Mouse (Mus musculus) liver, adult 2 months (tissue): ENCODE data around the gene Cd244a. TPM values are rescaled to one million over a fixed set of nuclear protein-coding genes. Genes with fewer than 3 reads are reported as not detected.
A peak's percentile ranks its signal among the peaks of the same experiment; 100 is the strongest.

Experiments
- DNase-seq: peaks from one replicate; pipeline ENCODE4 v3.0.0-alpha.2; 2011; ENCODE audit warnings: low read depth, low spot score; ENCODE audit errors: extremely low read depth
- H3K27ac ChIP-seq: fragments of 200-500 bp; replicated peaks from 2 replicates; pipeline ENCODE4 v1.5.1; 2012; ENCODE audit warnings: low read depth, mild to moderate bottlenecking, control low read depth, inconsistent platforms, low read length; ENCODE audit not compliant: insufficient read depth
- H3K27me3 ChIP-seq: fragments of 200-500 bp; 2 replicates; pipeline ENCODE4 v1.6.1; 2012; ENCODE audit warnings: mild to moderate bottlenecking, moderate library complexity, low read length, inconsistent platforms; ENCODE audit not compliant: control insufficient read depth, insufficient read depth
- H3K36me3 ChIP-seq: fragments of 200-500 bp; 2 replicates; pipeline ENCODE4 v1.6.1; 2012; ENCODE audit warnings: low read length, inconsistent platforms; ENCODE audit not compliant: control insufficient read depth, insufficient read depth
- H3K4me1 ChIP-seq: fragments of 200-500 bp; 2 replicates; pipeline ENCODE4 v1.6.1; 2011; ENCODE audit warnings: low read length; ENCODE audit not compliant: control insufficient read depth, insufficient read depth
- H3K4me3 ChIP-seq: fragments of 200-500 bp; 2 replicates; pipeline ENCODE4 v1.5.1; 2011; ENCODE audit warnings: low read depth, mild to moderate bottlenecking, control low read depth, low read length, moderate library complexity; ENCODE audit not compliant: insufficient read depth
- H3K79me2 ChIP-seq: fragments of 200-500 bp; 2 replicates; pipeline ENCODE4 v1.6.1; 2012; ENCODE audit warnings: inconsistent platforms, mild to moderate bottlenecking, low read length, moderate library complexity; ENCODE audit not compliant: control insufficient read depth, insufficient read depth
- H3K9ac ChIP-seq: fragments of 200-500 bp; 2 replicates; pipeline ENCODE4 v1.6.1; 2012; ENCODE audit warnings: low read depth, mild to moderate bottlenecking, control low read depth, inconsistent platforms, low read length
- CTCF ChIP-seq: fragments of 200-500 bp; IDR thresholded peaks from 2 replicates; pipeline ENCODE4 v1.5.1; 2011; ENCODE audit warnings: low read depth, low read length, control low read depth
- POLR2A ChIP-seq: fragments of 200-500 bp; IDR thresholded peaks from 2 replicates; pipeline ENCODE4 v1.6.1; 2011; ENCODE audit warnings: low read length, control low read depth; ENCODE audit not compliant: insufficient read depth; ENCODE audit errors: extremely low read depth
- WGBS: fragments of 180-500 bp; shearing (Covaris S2); methylation state at CpG from one replicate; pipeline ENCODE4 v1.1.7; 2018; 5-methylcytosine and 5-hydroxymethylcytosine counted together
- polyA plus RNA-seq: library from polyadenylated mRNA; depleted of rRNA; stranded (reverse); fragments of >200 nt; gene quantifications from 2 replicates; pipeline ENCODE4 v1.2.3, GENCODE M21; 2012
- total RNA-seq: library from RNA; depleted of rRNA; stranded (reverse); fragments of >200 nt; gene quantifications from 2 replicates; pipeline ENCODE4 v1.2.3, GENCODE M21; 2014

Gene Cd244a
- total and polyA plus RNA-seq, 2 experiments = 0.17 to 0.46 TPM

DNA sequence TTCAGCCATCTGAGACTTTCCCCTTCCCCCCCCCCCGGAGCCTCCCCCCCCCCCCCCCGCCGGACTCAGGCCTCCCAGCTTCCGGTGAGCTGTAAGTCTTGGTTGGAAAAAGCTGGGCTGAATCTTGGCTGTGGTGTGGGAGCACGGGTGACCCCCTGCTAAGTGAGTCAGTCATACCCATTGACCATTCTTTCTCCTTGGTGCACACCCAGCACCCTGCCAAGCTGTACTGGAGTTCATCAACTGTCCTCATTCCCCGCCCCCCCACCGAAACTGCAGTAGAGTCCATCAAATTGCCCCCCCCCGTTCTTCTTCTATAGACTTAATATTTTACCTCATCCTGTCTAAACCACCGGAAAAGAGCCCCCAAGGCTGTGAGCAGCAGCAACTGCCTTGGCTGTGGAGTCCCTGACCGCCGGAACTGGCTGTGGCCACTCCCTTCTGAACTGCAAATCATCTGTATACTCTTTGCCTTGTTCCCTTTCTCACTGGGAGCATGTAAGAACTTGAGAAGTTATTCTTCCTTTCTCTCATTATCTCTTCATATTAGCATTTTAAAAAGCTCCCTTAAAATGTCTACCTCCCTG, 2.7 kb downstream of the Cd244a start:
- no peak overlapping the region for H3K27ac ChIP-seq
- H3K27me3 ChIP-seq = no peaks in the 10 kb centered on the region
- H3K36me3 ChIP-seq = no peaks in the 10 kb centered on the region
- no peaks in the 10 kb centered on the region for H3K79me2 ChIP-seq
- DNase-seq = no peak
- TF ChIP-seq CTCF (no peak), POLR2A (no peak)
- no peak overlapping the region for H3K4me3 ChIP-seq
- H3K9ac ChIP-seq = no peak overlapping the region
- 78% methylated on average over 7 of the region's 11 CpGs for WGBS
- H3K4me1 ChIP-seq = peaks cover 2% of the 10 kb centered on the region; the same call in 1 of the 2 replicates

DNA sequence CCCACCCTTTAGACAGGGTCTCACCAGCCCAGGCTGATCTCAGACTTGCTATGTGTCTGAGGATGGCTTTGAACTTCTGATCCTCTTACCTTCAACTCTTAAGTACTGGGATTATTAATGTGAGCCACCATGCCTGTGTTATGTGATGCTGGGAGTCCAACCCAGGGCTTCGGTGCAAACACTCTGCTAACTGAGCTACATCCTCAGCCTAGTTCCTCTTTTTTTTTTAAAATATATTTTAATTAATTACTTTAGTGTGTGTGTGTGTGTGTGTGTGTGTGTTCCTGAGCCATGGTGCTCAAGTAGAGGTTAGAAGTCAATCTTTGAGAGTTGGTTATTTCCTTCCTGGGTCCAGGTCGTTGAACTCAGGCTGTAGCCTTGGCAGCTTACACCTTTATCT, 4.0 kb downstream of the Cd244a start:
- Histone ChIP-seq H3K27ac (no peak overlapping the region), H3K4me3 (no peak overlapping the region), H3K4me1 (peaks cover 2% of the 10 kb centered on the region; the same call in 1 of the 2 replicates), H3K36me3 (no peaks in the 10 kb centered on the region), H3K79me2 (no peaks in the 10 kb centered on the region), H3K9ac (no peak overlapping the region), H3K27me3 (no peaks in the 10 kb centered on the region)
- DNase-seq = no peak
- no peak for TF ChIP-seq POLR2A
- no peak for TF ChIP-seq CTCF
- WGBS = 85% methylated on average over 2 of the region's 2 CpGs

GRCm38 (mm10) chr1:171564247-171564646, 5.3 kb downstream of the Cd244a start:
- 83% methylated on average over 3 of the region's 3 CpGs for WGBS
- no peak for TF ChIP-seq POLR2A
- peak; percentile 60 for TF ChIP-seq CTCF

GRCm38 (mm10) chr1:171565888-171566287, 6.9 kb downstream of the Cd244a start:
- no peak overlapping the region; the same call in 1 of the 2 replicates for H3K27ac ChIP-seq
- no peaks in the 10 kb centered on the region for H3K36me3 ChIP-seq
- H3K4me1 ChIP-seq = peaks cover 2% of the 10 kb centered on the region; the same call in 1 of the 2 replicates
- no peak for TF ChIP-seq CTCF
- no peak for TF ChIP-seq POLR2A
- H3K27me3 ChIP-seq = 0 out of 2 replicates have a peak, but pooled peaks cover 3% of the 10 kb centered on the region
- peak; percentile 91 for DNase-seq
- no peak overlapping the region for H3K9ac ChIP-seq
- 12% methylated on average over 4 of the region's 4 CpGs for WGBS
- no peaks in the 10 kb centered on the region for H3K79me2 ChIP-seq
- no peak overlapping the region for H3K4me3 ChIP-seq

More at GRCm38 (mm10) chr1:171564247-171564646, 5.3 kb downstream of the Cd244a start:
- Histone ChIP-seq H3K9ac (no peak overlapping the region), H3K36me3 (no peaks in the 10 kb centered on the region), H3K27me3 (0 out of 2 replicates have a peak, but pooled peaks cover 2% of the 10 kb centered on the region), H3K4me3 (no peak overlapping the region), H3K79me2 (no peaks in the 10 kb centered on the region), H3K4me1 (peaks cover 2% of the 10 kb centered on the region; the same call in 1 of the 2 replicates), H3K27ac (no peak overlapping the region)
- no peak for DNase-seq

GRCm38 (mm10) chr1:171566777-171567176, 7.8 kb downstream of the Cd244a start:
- peak; percentile 50 for DNase-seq
- H3K27ac ChIP-seq = no peak overlapping the region
- 0 out of 2 replicates have a peak, but pooled peaks cover 3% of the 10 kb centered on the region for H3K27me3 ChIP-seq
- H3K36me3 ChIP-seq = no peaks in the 10 kb centered on the region
- H3K4me1 ChIP-seq = peaks cover 2% of the 10 kb centered on the region; the same call in 1 of the 2 replicates
- no peak overlapping the region for H3K4me3 ChIP-seq
- WGBS = 18% methylated on average over 8 of the region's 8 CpGs
- no peak overlapping the region for H3K9ac ChIP-seq
- no peaks in the 10 kb centered on the region for H3K79me2 ChIP-seq
- TF ChIP-seq POLR2A (no peak), CTCF (0 out of 2 replicates have a peak, but pooled peaks have one; percentile 11)

DNA sequence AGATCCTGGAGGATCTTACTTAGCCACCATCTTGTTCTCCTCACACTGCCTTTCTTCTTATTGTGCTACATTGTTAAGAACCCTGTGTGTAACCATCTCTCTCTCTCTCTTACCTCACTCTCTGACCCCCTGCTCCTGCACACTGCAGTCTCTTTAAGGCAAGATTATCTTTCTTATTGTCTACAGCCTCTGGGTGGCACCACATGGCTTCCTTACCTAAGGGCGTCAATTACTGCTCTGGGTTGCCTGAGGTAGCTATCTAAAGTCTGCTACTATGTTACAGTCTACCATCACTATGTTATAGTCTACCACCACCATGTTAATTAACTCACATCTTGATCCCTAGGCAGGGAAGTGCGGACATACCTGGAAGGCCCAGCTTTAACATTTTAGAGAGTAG, 9.4 kb downstream of the Cd244a start:
- no peaks in the 10 kb centered on the region for H3K36me3 ChIP-seq
- no peak overlapping the region for H3K4me3 ChIP-seq
- no peak for TF ChIP-seq POLR2A
- no peak overlapping the region for H3K27ac ChIP-seq
- 83% methylated on average over 2 of the region's 2 CpGs for WGBS
- H3K79me2 ChIP-seq = no peaks in the 10 kb centered on the region
- H3K4me1 ChIP-seq = peaks cover 2% of the 10 kb centered on the region; the same call in 1 of the 2 replicates
- no peak overlapping the region for H3K9ac ChIP-seq
- no peak for DNase-seq
- H3K27me3 ChIP-seq = 0 out of 2 replicates have a peak, but pooled peaks cover 3% of the 10 kb centered on the region
